Mouse (Mus musculus) MEL (cell line): ENCODE results near the gene Gm20458.

Experiments
- BHLHE40 ChIP-seq: IDR thresholded peaks from 2 replicates; pipeline ENCODE4 v1.6.1; 2012; ENCODE audit warnings: low read depth, mild to moderate bottlenecking, inconsistent platforms, low read length, improper control_type of control experiment, borderline replicate concordance
- CHD1 ChIP-seq: IDR thresholded peaks from 2 replicates; pipeline ENCODE4 v1.6.1; 2012; ENCODE audit warnings: low read depth, mild to moderate bottlenecking, inconsistent platforms, low read length, improper control_type of control experiment
- CHD2 ChIP-seq: IDR thresholded peaks from 2 replicates; pipeline ENCODE4 v1.6.1; 2011; ENCODE audit warnings: low read length, improper control_type of control experiment
- CTCF ChIP-seq, 3 experiments: IDR thresholded peaks in 2 of 3; conservative IDR thresholded peaks in 1 of 3; 2 replicates each; pipeline ENCODE4 v1.5.1; 2011 to 2012; ENCODE audit warnings: low read length in 3 of 3, low read depth in 2 of 3, mild to moderate bottlenecking in 2 of 3, improper control_type of control experiment in 1 of 3, inconsistent platforms in 1 of 3, mixed read lengths in 1 of 3, moderate library complexity in 1 of 3; ENCODE audit not compliant: control insufficient read depth in 1 of 3, insufficient read depth in 1 of 3, poor library complexity in 1 of 3, severe bottlenecking in 1 of 3
- E2F4 ChIP-seq: IDR thresholded peaks from 2 replicates; pipeline ENCODE4 v1.6.1; 2011; ENCODE audit warnings: low read depth, low read length, improper control_type of control experiment, borderline replicate concordance
- ELF1 ChIP-seq: IDR thresholded peaks from 2 replicates; pipeline ENCODE4 v1.6.1; 2014; ENCODE audit warnings: low read depth, mild to moderate bottlenecking, inconsistent platforms, low read length, improper control_type of control experiment, moderate library complexity
- GATA1 ChIP-seq: IDR thresholded peaks from 2 replicates; pipeline ENCODE4 v1.6.1; 2011; ENCODE audit warnings: low read depth, low read length, improper control_type of control experiment
- JUND ChIP-seq: IDR thresholded peaks from 2 replicates; pipeline ENCODE4 v1.6.1; 2011; ENCODE audit warnings: low read depth, mild to moderate bottlenecking, improper control_type of control experiment, low read length
- MXI1 ChIP-seq: IDR thresholded peaks from 2 replicates; pipeline ENCODE4 v1.6.1; 2011; ENCODE audit warnings: mild to moderate bottlenecking, low read depth, low read length, improper control_type of control experiment
- MYB ChIP-seq: IDR thresholded peaks from 2 replicates; pipeline ENCODE4 v1.6.1; 2011; ENCODE audit warnings: mild to moderate bottlenecking, low read depth, low read length, improper control_type of control experiment
- NELFE ChIP-seq: IDR thresholded peaks from 2 replicates; pipeline ENCODE4 v1.6.1; 2011; ENCODE audit warnings: low read depth, low read length, improper control_type of control experiment
- USF2 ChIP-seq, 2 experiments: IDR thresholded peaks; 2 replicates each; pipeline ENCODE4 v1.6.1; 2011 to 2012; ENCODE audit warnings: improper control_type of control experiment in 2 of 2, low read length in 2 of 2, borderline replicate concordance in 1 of 2, inconsistent platforms in 1 of 2, low read depth in 1 of 2, mild to moderate bottlenecking in 1 of 2; ENCODE audit not compliant: insufficient read depth in 1 of 2
- ZMIZ1 ChIP-seq: IDR thresholded peaks from 2 replicates; pipeline ENCODE4 v1.6.1; 2012; ENCODE audit warnings: low read depth, mild to moderate bottlenecking, inconsistent platforms, low read length, improper control_type of control experiment, moderate library complexity
- ZNF384 ChIP-seq: IDR thresholded peaks from 2 replicates; pipeline ENCODE4 v1.6.1; 2012; ENCODE audit warnings: low read depth, mild to moderate bottlenecking, inconsistent platforms, low read length, improper control_type of control experiment

- TF ChIP-seq USF2 (IDR thresholded peaks at IDR 0.05; ENCODE audit: borderline replicate concordance in 1 of 2, insufficient read depth in 1 of 2, low read depth in 1 of 2, low read length in 2 of 2) = no peak
- TF ChIP-seq MXI1 = no peak
- TF ChIP-seq BHLHE40 = no peak
- TF ChIP-seq E2F4 = no peak
- TF ChIP-seq ZMIZ1 = no peak
- no peak for TF ChIP-seq CTCF (IDR thresholded peaks at IDR 0.05 in 2 of 3, conservative IDR thresholded peaks at IDR 0.05 in 1 of 3; ENCODE audit: control insufficient read depth in 1 of 3, insufficient read depth in 1 of 3, low read depth in 2 of 3, low read length in 3 of 3, poor library complexity in 1 of 3, severe bottlenecking in 1 of 3)
- TF ChIP-seq CHD2 = no peak
- TF ChIP-seq NELFE = no peak
- no peak for TF ChIP-seq CHD1
- no peak for TF ChIP-seq ELF1
- no peak for TF ChIP-seq ZNF384
- TF ChIP-seq GATA1 = no peak
- no peak for TF ChIP-seq MYB
- no peak for TF ChIP-seq JUND
Measured at GRCm38 (mm10) chr2:164428451-164428850, 32.3 kb upstream of the Gm20458 start.
